Mouse (Mus musculus): ENCODE results near the gene Glt8d2. TPM values are rescaled to one million over a fixed set of nuclear protein-coding genes. Genes with fewer than 3 reads are reported as not detected.
A peak's percentile ranks its signal among the peaks of the same experiment; 100 is the strongest.

Gene Glt8d2
- 1 to 10 TPM; 1.7 to 2.4 TPM for total RNA-seq (2021)
- long read RNA-seq, experiment 1, partial matches to known transcripts = 0 of 1 reads
- long read RNA-seq, experiment 1, other reads (novel, unspliced or antisense) = 0 of 1 reads
- long read RNA-seq, experiment 2, partial matches to known transcripts = 0 of 1 reads
- long read RNA-seq, experiment 2, other reads (novel, unspliced or antisense) = 0 of 1 reads

GRCm38 (mm10) chr10:82690494-82690893, at the start of gene Glt8d2:
Glt8d2 (minus strand) TSS chr10:82690650.
- DNase-seq = peak; percentile 61 to 67

- DNase-seq = peak in 1 of 2 experiments; percentile 25
These were observed 9.0 kb upstream of the Glt8d2 start for GRCm38 (mm10) chr10:82699296-82699941.

- peak; percentile 95 to 98 for DNase-seq
These were observed 8.3 kb upstream of the Glt8d2 start for GRCm38 (mm10) chr10:82698712-82699261.

GRCm38 (mm10) chr10:82697305-82697898, 7.0 kb upstream of the Glt8d2 start:
- no peak for DNase-seq

- peak; percentile 11 to 20 for DNase-seq
These were observed 6.1 kb upstream of the Glt8d2 start for GRCm38 (mm10) chr10:82696453-82697079.

GRCm38 (mm10) chr10:82695956-82696355, 5.5 kb upstream of the Glt8d2 start, which contains the start of gene Hcfc2:
Hcfc2 (plus strand) TSS chr10:82696160.
- peak in 1 of 2 experiments; percentile 12 for DNase-seq

- peak in 1 of 2 experiments; percentile 29 for DNase-seq
These were observed 704 bp downstream of the Glt8d2 start for GRCm38 (mm10) chr10:82689681-82690211.

- no peak for DNase-seq
These were observed 5.0 kb downstream of the Glt8d2 start for GRCm38 (mm10) chr10:82685440-82685839.

GRCm38 (mm10) chr10:82681639-82682038, 8.8 kb downstream of the Glt8d2 start:
- DNase-seq = no peak

GRCm38 (mm10) chr10:82680769-82681168, 9.7 kb downstream of the Glt8d2 start:
- DNase-seq = no peak

GRCm38 (mm10) chr10:82676949-82677348, 13.5 kb downstream of the Glt8d2 start:
- no peak for DNase-seq

GRCm38 (mm10) chr10:82670205-82670604, 20.2 kb downstream of the Glt8d2 start:
- DNase-seq = no peak

GRCm38 (mm10) chr10:82666436-82667234, 23.8 kb downstream of the Glt8d2 start:
- DNase-seq = peak; percentile 87 to 88

GRCm38 (mm10) chr10:82665951-82666350, 24.5 kb downstream of the Glt8d2 start:
- no peak for DNase-seq

GRCm38 (mm10) chr10:82663289-82663688, 27.2 kb downstream of the Glt8d2 start:
- DNase-seq = no peak

GRCm38 (mm10) chr10:82662267-82662990, 28.0 kb downstream of the Glt8d2 start:
- DNase-seq = no peak

- no peak for DNase-seq
These were observed 28.6 kb downstream of the Glt8d2 start for GRCm38 (mm10) chr10:82661820-82662219.

GRCm38 (mm10) chr10:82654581-82654980, 35.9 kb downstream of the Glt8d2 start:
- no peak for DNase-seq

GRCm38 (mm10) chr10:82652625-82653024, 37.8 kb downstream of the Glt8d2 start:
- DNase-seq = no peak

- DNase-seq = no peak
These were observed 39.2 kb downstream of the Glt8d2 start for GRCm38 (mm10) chr10:82651221-82651620.

Measured in adrenal gland, postnatal 36 days (tissue).